Mouse (Mus musculus): Measurements from ENCODE around the gene Ccdc86. TPM values are rescaled to one million over a fixed set of nuclear protein-coding genes. Genes with fewer than 3 reads are reported as not detected.

Ccdc86 gene
- 1 to 10 TPM; 8.5 to 8.9 TPM for total RNA-seq (2021)
- long read RNA-seq, experiment 1, transcript Ccdc86-201 (4 exons, 3,003 nt), result major isoform, 12 of 12 reads
- long read RNA-seq, experiment 1, partial matches to known transcripts, result 0 of 12 reads
- long read RNA-seq, experiment 1, other reads (novel, unspliced or antisense), result 0 of 12 reads
- long read RNA-seq, experiment 2, partial matches to known transcripts, result 0 of 5 reads
- long read RNA-seq, experiment 2, other reads (novel, unspliced or antisense), result 1 of 5 reads

- intact Hi-C loops (cut with DNase I), result loop anchor here (5.0 kb wide), 1 partner anchor 42 kb away; no protein-coding TSS in a partner anchor
These were observed at the start of gene Ccdc86 for GRCm38 (mm10) chr19:10949112-10949511. Gene Ccdc86, minus strand, starts transcription at chr19:10949266.

GRCm38 (mm10) chr19:10993150-10993549 lies 44.1 kb upstream of the Ccdc86 start, which contains the start of gene Ms4a15:
Gene Ms4a15, minus strand, starts transcription at chr19:10993250.
- intact Hi-C loops (cut with DNase I), result no loop called here
- DNase-seq (ENCODE audit: low spot score in 2 of 2), result no peak

More at GRCm38 (mm10) chr19:10949112-10949511, at the start of gene Ccdc86:
- peak; percentile 98 for DNase-seq (ENCODE audit: low spot score in 2 of 2)

- intact Hi-C loops (cut with DNase I), result no loop called here
- no peak for DNase-seq (ENCODE audit: low spot score in 2 of 2)
These were observed 42.8 kb upstream of the Ccdc86 start for GRCm38 (mm10) chr19:10991911-10992310.

- intact Hi-C loops (cut with DNase I), result no loop called here
- no peak for DNase-seq (ENCODE audit: low spot score in 2 of 2)
These were observed 41.7 kb upstream of the Ccdc86 start for GRCm38 (mm10) chr19:10990751-10991150.

GRCm38 (mm10) chr19:10988563-10988962 lies 39.5 kb upstream of the Ccdc86 start:
- intact Hi-C loops (cut with DNase I), result no loop called here
- no peak for DNase-seq (ENCODE audit: low spot score in 2 of 2)

- intact Hi-C loops (cut with DNase I), result no loop called here
- DNase-seq (ENCODE audit: low spot score in 2 of 2), result no peak
These were observed 36.8 kb upstream of the Ccdc86 start for GRCm38 (mm10) chr19:10985889-10986288.

- DNase-seq (ENCODE audit: low spot score in 2 of 2), result no peak
- intact Hi-C loops (cut with DNase I), result no loop called here
These were observed 35.5 kb upstream of the Ccdc86 start for GRCm38 (mm10) chr19:10984551-10984950.

GRCm38 (mm10) chr19:10983146-10983545 lies 34.1 kb upstream of the Ccdc86 start:
- no peak for DNase-seq (ENCODE audit: low spot score in 2 of 2)
- intact Hi-C loops (cut with DNase I), result no loop called here

- intact Hi-C loops (cut with DNase I), result no loop called here
- DNase-seq (ENCODE audit: low spot score in 2 of 2), result no peak
These were observed 31.1 kb upstream of the Ccdc86 start for GRCm38 (mm10) chr19:10980210-10980609.

- intact Hi-C loops (cut with DNase I), result loop anchor here (5.0 kb wide), 1 partner anchor 312 kb away; no protein-coding TSS in a partner anchor
These were observed 30.4 kb upstream of the Ccdc86 start for GRCm38 (mm10) chr19:10979184-10980168.

GRCm38 (mm10) chr19:10976318-10976717 lies 27.3 kb upstream of the Ccdc86 start:
- intact Hi-C loops (cut with DNase I), result loop anchor here (5.0 kb wide), 1 partner anchor 309 kb away; no protein-coding TSS in a partner anchor
- DNase-seq (ENCODE audit: low spot score in 2 of 2), result no peak

More at GRCm38 (mm10) chr19:10979184-10980168, 30.4 kb upstream of the Ccdc86 start:
- peak; percentile 73 to 87 for DNase-seq (ENCODE audit: low spot score in 2 of 2)

GRCm38 (mm10) chr19:10975187-10975586 lies 26.1 kb upstream of the Ccdc86 start:
- DNase-seq (ENCODE audit: low spot score in 2 of 2), result no peak
- intact Hi-C loops (cut with DNase I), result loop anchor here (5.0 kb wide), 1 partner anchor 308 kb away; no protein-coding TSS in a partner anchor

- intact Hi-C loops (cut with DNase I), result no loop called here
- no peak for DNase-seq (ENCODE audit: low spot score in 2 of 2)
These were observed 25.3 kb upstream of the Ccdc86 start, which contains the start of gene Ms4a10 for GRCm38 (mm10) chr19:10974238-10974865. Gene Ms4a10, minus strand, starts transcription at chr19:10974670.

GRCm38 (mm10) chr19:10973187-10973586 lies 24.1 kb upstream of the Ccdc86 start:
- DNase-seq (ENCODE audit: low spot score in 2 of 2), result no peak
- intact Hi-C loops (cut with DNase I), result no loop called here

- DNase-seq (ENCODE audit: low spot score in 2 of 2), result no peak
These were observed 23.6 kb upstream of the Ccdc86 start for GRCm38 (mm10) chr19:10972660-10973059.

GRCm38 (mm10) chr19:10970457-10970856 lies 21.4 kb upstream of the Ccdc86 start:
- intact Hi-C loops (cut with DNase I), result no loop called here

More at GRCm38 (mm10) chr19:10972660-10973059, 23.6 kb upstream of the Ccdc86 start:
- intact Hi-C loops (cut with DNase I), result no loop called here

GRCm38 (mm10) chr19:10968578-10968977 lies 19.5 kb upstream of the Ccdc86 start:
- intact Hi-C loops (cut with DNase I), result no loop called here
- no peak for DNase-seq (ENCODE audit: low spot score in 2 of 2)

More at GRCm38 (mm10) chr19:10970457-10970856, 21.4 kb upstream of the Ccdc86 start:
- no peak for DNase-seq (ENCODE audit: low spot score in 2 of 2)

- DNase-seq (ENCODE audit: low spot score in 2 of 2), result no peak
- intact Hi-C loops (cut with DNase I), result no loop called here
These were observed 16.7 kb upstream of the Ccdc86 start for GRCm38 (mm10) chr19:10965721-10966120.

- no peak for DNase-seq (ENCODE audit: low spot score in 2 of 2)
- intact Hi-C loops (cut with DNase I), result loop anchor here (5.0 to 10.0 kb wide), 2 partner anchors 245 to 293 kb away; no protein-coding TSS in a partner anchor
These were observed 10.9 kb upstream of the Ccdc86 start for GRCm38 (mm10) chr19:10959978-10960346.
